In the genomic region with DNA sequence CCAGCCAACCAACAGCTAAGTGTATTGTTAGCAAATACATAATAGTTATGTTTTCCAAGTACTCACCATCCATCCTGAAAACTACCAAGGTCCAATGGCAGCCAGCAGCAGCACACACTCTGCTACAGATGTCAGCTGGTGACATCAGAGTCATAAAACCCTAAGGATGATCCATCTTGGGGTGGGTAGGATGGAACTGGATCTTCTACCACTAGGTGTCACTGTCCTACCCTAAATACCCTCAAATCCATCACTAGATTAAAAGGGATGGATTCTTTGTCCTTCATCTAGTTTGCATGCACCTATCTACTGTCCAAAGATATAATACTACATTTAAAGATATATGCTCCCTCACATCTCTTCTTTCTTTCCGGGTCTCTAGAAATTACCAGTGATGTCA, we compare ENCODE assay signal across 8 mouse cellular contexts.
DNase-seq lines count a peak whose midpoint lies in the region.

No protein-coding gene starts in this region.

- DNase-seq in frontal cortex, postnatal 36 days (ENCODE audit: low spot score in 2 of 2): peak; percentile 2 to 51
- no peak for DNase-seq in frontal cortex, postnatal 25 days (ENCODE audit: low spot score in 2 of 2)
- DNase-seq in right cerebral cortex, adult 18-20 months: peak; percentile 24
- DNase-seq in right cerebral cortex, postnatal 10 days (ENCODE audit: low spot score in 2 of 2): no peak
- DNase-seq in cerebellum, postnatal 36 days: peak; percentile 3 to 26
- DNase-seq in kidney, postnatal 36 days: peak; percentile 8 to 28
- peak; percentile 22 for DNase-seq in retina, adult 2 months (ENCODE audit: low read depth, low spot score)
- no peak for DNase-seq in thymus, postnatal 14 days

Comparison
In these comparisons a context has a peak if more than half of its experiments do, and no peak if none do; other contexts are left out.
1. DNase-seq: peak in frontal cortex, postnatal 36 days (2 of 2), right cerebral cortex, adult 18-20 months (single experiment), cerebellum, postnatal 36 days (2 of 2), kidney, postnatal 36 days (2 of 2) and retina, adult 2 months (single experiment); none in frontal cortex, postnatal 25 days (0 of 2), right cerebral cortex, postnatal 10 days (0 of 2) and thymus, postnatal 14 days (single experiment).